Mouse (Mus musculus): ENCODE results near the gene Cpn1. TPM values are rescaled to one million over a fixed set of nuclear protein-coding genes. Genes with fewer than 3 reads are reported as not detected.

Cpn1 gene
- polyA plus RNA-seq, 1 experiment = 1.4 TPM

DNA sequence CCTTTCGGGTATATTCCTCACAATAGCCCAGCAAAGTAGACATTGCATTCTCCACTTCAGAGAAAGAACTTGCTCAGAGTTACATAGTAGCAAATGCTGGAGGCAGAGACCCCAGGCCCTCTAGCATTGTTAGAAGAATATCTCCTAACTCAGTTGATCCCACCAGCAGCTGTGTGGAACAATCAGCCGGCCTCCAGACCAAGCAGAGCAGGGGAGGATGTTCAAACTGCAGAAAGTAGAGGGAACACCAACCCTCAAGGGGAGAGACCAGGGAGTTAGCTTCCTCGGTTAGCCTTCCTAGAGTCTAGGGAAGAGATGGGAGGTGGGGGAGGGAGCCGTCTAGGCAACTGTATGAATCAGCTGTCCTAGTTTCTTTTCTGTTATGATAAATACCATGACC is 6.1 kb upstream of the Cpn1 start:
- DNase-seq (ENCODE audit: low read depth in 1 of 2, low spot score in 2 of 2) = no peak
- H3K4me1 ChIP-seq (ENCODE audit: control insufficient read depth, insufficient read depth, insufficient read length) = no peaks in the 10 kb centered on the region
- 76% methylated on average over 4 of the region's 4 CpGs for WGBS
- no peaks in the 10 kb centered on the region for H3K27me3 ChIP-seq (ENCODE audit: control insufficient read depth, insufficient read depth, low read length)
- no peaks in the 10 kb centered on the region for H3K36me3 ChIP-seq (ENCODE audit: control insufficient read depth, insufficient read depth, low read length)
- no peak overlapping the region for H3K4me3 ChIP-seq (ENCODE audit: extremely low read depth, insufficient read depth, insufficient read length)
- TF ChIP-seq CTCF (IDR thresholded peaks at IDR 0.05; ENCODE audit: extremely low read depth, insufficient read depth, insufficient read length, insufficient replicate concordance) (no peak), POLR2A (IDR thresholded peaks at IDR 0.05; ENCODE audit: low read depth, low read length) (no peak)
- no peak overlapping the region for H3K27ac ChIP-seq (ENCODE audit: insufficient read depth, low read length)

DNA sequence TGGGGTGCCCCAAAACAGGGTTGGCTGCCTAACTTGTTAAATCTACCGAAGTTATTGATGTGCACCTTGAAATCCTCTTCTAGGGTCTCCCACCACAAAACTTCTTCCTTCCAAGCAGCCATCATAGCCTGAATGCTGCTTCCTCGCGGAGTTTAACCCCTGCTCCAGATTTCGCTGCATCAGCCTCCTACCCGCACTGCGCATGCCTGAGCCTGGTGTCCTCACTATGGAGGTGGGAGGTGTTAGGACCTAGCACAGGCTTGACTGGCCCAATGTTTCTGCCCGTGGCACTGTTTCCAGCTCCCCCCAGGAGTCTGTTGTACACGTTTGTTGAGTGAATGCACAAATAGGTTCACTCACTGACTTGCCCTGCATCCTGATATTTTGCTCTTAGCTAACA is 4.0 kb upstream of the Cpn1 start:
- H3K27me3 ChIP-seq (ENCODE audit: control insufficient read depth, insufficient read depth, low read length) = no peaks in the 10 kb centered on the region; the same call in 1 of the 2 replicates
- TF ChIP-seq POLR2A (IDR thresholded peaks at IDR 0.05; ENCODE audit: low read depth, low read length) (no peak), CTCF (IDR thresholded peaks at IDR 0.05; ENCODE audit: extremely low read depth, insufficient read depth, insufficient read length, insufficient replicate concordance) (no peak)
- H3K27ac ChIP-seq (ENCODE audit: insufficient read depth, low read length) = no peak overlapping the region
- DNase-seq (ENCODE audit: low read depth in 1 of 2, low spot score in 2 of 2) = no peak
- H3K36me3 ChIP-seq (ENCODE audit: control insufficient read depth, insufficient read depth, low read length) = no peaks in the 10 kb centered on the region
- 87% methylated on average over 8 of the region's 8 CpGs for WGBS
- H3K4me1 ChIP-seq (ENCODE audit: control insufficient read depth, insufficient read depth, insufficient read length) = no peaks in the 10 kb centered on the region
- no peak overlapping the region for H3K4me3 ChIP-seq (ENCODE audit: extremely low read depth, insufficient read depth, insufficient read length)

DNA sequence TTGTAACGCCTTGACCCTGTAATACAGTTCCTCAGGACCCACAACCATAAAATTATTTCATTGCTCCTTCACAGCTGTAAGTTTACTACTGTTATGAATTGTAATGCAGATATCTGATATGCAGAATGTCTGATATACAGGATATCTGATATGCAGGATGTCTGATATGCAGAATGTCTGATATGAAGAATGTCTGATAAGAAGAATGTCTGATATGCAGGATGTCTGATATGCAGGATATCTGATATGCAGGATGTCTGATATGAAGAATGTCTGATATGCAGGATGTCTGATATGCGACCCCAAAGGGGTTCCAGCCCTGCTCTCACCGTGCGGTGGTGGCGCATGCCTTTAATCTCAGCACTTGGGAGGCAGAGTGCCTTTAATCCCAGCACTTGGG is 4.4 kb downstream of the Cpn1 start:
- H3K4me1 ChIP-seq (ENCODE audit: control insufficient read depth, insufficient read depth, insufficient read length) = no peaks in the 10 kb centered on the region
- H3K4me3 ChIP-seq (ENCODE audit: extremely low read depth, insufficient read depth, insufficient read length) = no peak overlapping the region
- DNase-seq (ENCODE audit: low read depth in 1 of 2, low spot score in 2 of 2) = no peak
- no peaks in the 10 kb centered on the region for H3K36me3 ChIP-seq (ENCODE audit: control insufficient read depth, insufficient read depth, low read length)
- no peak overlapping the region for H3K27ac ChIP-seq (ENCODE audit: insufficient read depth, low read length)
- no peaks in the 10 kb centered on the region; the same call in 1 of the 2 replicates for H3K27me3 ChIP-seq (ENCODE audit: control insufficient read depth, insufficient read depth, low read length)
- WGBS = 81% methylated on average over 5 of the region's 5 CpGs
- TF ChIP-seq CTCF (IDR thresholded peaks at IDR 0.05; ENCODE audit: extremely low read depth, insufficient read depth, insufficient read length, insufficient replicate concordance) (no peak), POLR2A (IDR thresholded peaks at IDR 0.05; ENCODE audit: low read depth, low read length) (no peak)

DNA sequence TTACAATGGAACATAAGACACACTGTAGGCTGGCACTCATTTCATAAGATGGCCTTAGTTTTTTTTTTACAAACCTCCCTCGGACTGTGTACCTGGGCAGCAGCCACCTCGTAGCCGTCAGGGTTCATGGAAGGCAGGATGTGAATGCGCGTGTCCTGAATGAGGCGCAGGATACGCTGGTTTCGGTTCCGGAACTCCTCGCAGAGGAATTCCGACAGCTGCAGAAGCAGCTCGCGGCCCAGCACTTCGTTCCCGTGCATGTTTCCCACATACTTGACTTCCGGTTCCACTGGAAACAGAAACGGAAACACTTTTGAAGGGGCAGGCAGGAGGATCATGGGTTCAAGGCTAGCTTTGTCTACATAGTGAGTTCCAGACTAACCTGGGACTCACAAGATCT is 5.6 kb downstream of the Cpn1 start:
- Histone ChIP-seq H3K27me3 (ENCODE audit: control insufficient read depth, insufficient read depth, low read length) (no peaks in the 10 kb centered on the region), H3K4me1 (ENCODE audit: control insufficient read depth, insufficient read depth, insufficient read length) (no peaks in the 10 kb centered on the region), H3K36me3 (ENCODE audit: control insufficient read depth, insufficient read depth, low read length) (no peaks in the 10 kb centered on the region), H3K4me3 (ENCODE audit: extremely low read depth, insufficient read depth, insufficient read length) (no peak overlapping the region), H3K27ac (ENCODE audit: insufficient read depth, low read length) (no peak overlapping the region)
- no peak for TF ChIP-seq POLR2A (IDR thresholded peaks at IDR 0.05; ENCODE audit: low read depth, low read length)
- WGBS = 91% methylated on average over 17 of the region's 17 CpGs
- DNase-seq (ENCODE audit: low read depth in 1 of 2, low spot score in 2 of 2) = no peak

DNA sequence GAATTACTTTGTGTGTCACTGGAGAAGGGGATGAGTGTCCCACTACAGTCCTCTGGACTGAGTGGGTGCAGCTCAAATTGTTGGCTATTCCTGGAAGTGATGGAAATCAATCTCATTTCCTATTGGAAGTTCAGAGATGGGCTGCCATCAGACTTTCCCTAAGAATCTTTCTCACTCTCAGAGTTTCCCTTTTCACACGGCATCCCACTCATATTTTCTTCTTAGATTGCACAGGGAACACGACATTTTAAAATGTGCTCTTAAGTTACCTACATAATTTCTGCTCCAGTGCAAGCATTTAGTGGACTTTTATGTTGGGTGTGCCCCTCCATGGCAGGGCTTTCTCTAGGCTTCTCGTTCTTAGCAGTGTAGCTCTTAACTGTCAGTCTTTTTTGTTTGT is 8.6 kb downstream of the Cpn1 start:
- no peak for TF ChIP-seq POLR2A (IDR thresholded peaks at IDR 0.05; ENCODE audit: low read depth, low read length)
- no peak for TF ChIP-seq CTCF (IDR thresholded peaks at IDR 0.05; ENCODE audit: extremely low read depth, insufficient read depth, insufficient read length, insufficient replicate concordance)
- no peaks in the 10 kb centered on the region for H3K27me3 ChIP-seq (ENCODE audit: control insufficient read depth, insufficient read depth, low read length)
- no peaks in the 10 kb centered on the region for H3K4me1 ChIP-seq (ENCODE audit: control insufficient read depth, insufficient read depth, insufficient read length)
- no peak for DNase-seq (ENCODE audit: low read depth in 1 of 2, low spot score in 2 of 2)
- no peak overlapping the region for H3K4me3 ChIP-seq (ENCODE audit: extremely low read depth, insufficient read depth, insufficient read length)
- H3K27ac ChIP-seq (ENCODE audit: insufficient read depth, low read length) = no peak overlapping the region
- no peaks in the 10 kb centered on the region for H3K36me3 ChIP-seq (ENCODE audit: control insufficient read depth, insufficient read depth, low read length)
- 84% methylated on average over 3 of the region's 3 CpGs for WGBS

DNA sequence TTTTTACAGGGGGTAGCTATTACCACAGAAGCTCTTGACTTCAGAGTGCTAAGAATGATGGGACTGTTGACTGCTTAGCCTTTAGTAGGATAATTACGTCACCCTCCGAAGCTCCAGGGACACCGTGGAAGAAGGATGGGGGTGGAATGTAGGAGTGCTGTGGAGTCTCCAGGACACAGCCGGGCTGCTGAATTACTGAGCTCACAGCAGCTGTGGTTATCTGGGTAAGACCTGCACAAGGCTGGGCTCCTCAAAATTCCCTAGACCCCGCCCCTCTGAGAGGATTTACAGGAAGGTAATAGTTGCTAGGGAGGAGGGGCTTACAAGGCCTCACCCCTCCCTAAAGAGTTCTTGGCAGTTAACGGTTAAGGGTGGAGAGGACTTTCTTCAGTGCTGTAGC is 9.7 kb downstream of the Cpn1 start:
- DNase-seq (ENCODE audit: low read depth in 1 of 2, low spot score in 2 of 2) = no peak
- Histone ChIP-seq H3K4me1 (ENCODE audit: control insufficient read depth, insufficient read depth, insufficient read length) (no peaks in the 10 kb centered on the region), H3K27ac (ENCODE audit: insufficient read depth, low read length) (no peak overlapping the region), H3K27me3 (ENCODE audit: control insufficient read depth, insufficient read depth, low read length) (no peaks in the 10 kb centered on the region), H3K4me3 (ENCODE audit: extremely low read depth, insufficient read depth, insufficient read length) (no peak overlapping the region), H3K36me3 (ENCODE audit: control insufficient read depth, insufficient read depth, low read length) (no peaks in the 10 kb centered on the region)
- WGBS = 78% methylated on average over 6 of the region's 6 CpGs
- TF ChIP-seq CTCF (IDR thresholded peaks at IDR 0.05; ENCODE audit: extremely low read depth, insufficient read depth, insufficient read length, insufficient replicate concordance) = no peak
- no peak for TF ChIP-seq POLR2A (IDR thresholded peaks at IDR 0.05; ENCODE audit: low read depth, low read length)

DNA sequence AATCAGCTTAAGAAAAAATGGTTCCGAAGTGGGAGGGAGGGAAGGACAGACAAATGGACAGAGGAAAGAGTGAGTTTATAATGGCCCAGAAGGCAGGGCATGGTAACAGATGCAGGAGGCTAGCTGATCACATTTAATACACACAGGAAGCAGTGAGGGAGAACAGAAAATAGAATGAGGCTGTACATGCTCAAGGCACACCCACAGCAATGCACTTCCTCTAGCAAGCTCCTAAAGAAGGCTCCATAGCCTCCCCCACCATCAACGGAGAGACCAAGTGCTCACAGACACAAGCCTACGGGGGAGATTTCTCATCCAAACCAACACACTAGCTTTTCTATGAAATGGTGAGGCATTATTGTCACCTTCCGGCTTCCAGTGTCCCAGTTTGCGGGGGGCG is 12.1 kb downstream of the Cpn1 start:
- Histone ChIP-seq H3K36me3 (ENCODE audit: control insufficient read depth, insufficient read depth, low read length) (no peaks in the 10 kb centered on the region), H3K4me1 (ENCODE audit: control insufficient read depth, insufficient read depth, insufficient read length) (no peaks in the 10 kb centered on the region), H3K27ac (ENCODE audit: insufficient read depth, low read length) (no peak overlapping the region), H3K27me3 (ENCODE audit: control insufficient read depth, insufficient read depth, low read length) (no peaks in the 10 kb centered on the region), H3K4me3 (ENCODE audit: extremely low read depth, insufficient read depth, insufficient read length) (no peak overlapping the region)
- WGBS = 83% methylated on average over 6 of the region's 6 CpGs
- no peak for DNase-seq (ENCODE audit: low read depth in 1 of 2, low spot score in 2 of 2)
- TF ChIP-seq POLR2A (IDR thresholded peaks at IDR 0.05; ENCODE audit: low read depth, low read length) (no peak), CTCF (IDR thresholded peaks at IDR 0.05; ENCODE audit: extremely low read depth, insufficient read depth, insufficient read length, insufficient replicate concordance) (no peak)
